Mouse (Mus musculus): ENCODE results near the gene Clcnkb. TPM values are rescaled to one million over a fixed set of nuclear protein-coding genes. Genes with fewer than 3 reads are reported as not detected.
A peak's percentile ranks its signal among the peaks of the same experiment; 100 is the strongest.

Clcnkb gene
- total RNA-seq (2012; rRNA removed) = 0.51 and 1.1 TPM in 2 replicates
- total RNA-seq (2014; rRNA removed) = 0.08 TPM in 2 replicates
- polyA plus RNA-seq (2012; ENCODE audit: insufficient read length, low read depth) = 0.24 and 0.42 TPM in 2 replicates

- in situ Hi-C loops (cut with MboI; ENCODE audit: low pct_ligation_motif_present, low pct_unique_long_range_greater_than_20kb, low sequenced_read_pairs) = loop anchor here (25.0 kb wide), 2 partner anchors 546 to 671 kb away; partner anchors contain the start of gene Tmem51
- no peaks in the 10 kb centered on the region for H3K79me2 ChIP-seq (replicated peaks; ENCODE audit: control insufficient read depth, extremely low read depth, insufficient read depth, poor library complexity, severe bottlenecking)
- no peak for DNase-seq (ENCODE audit: extremely low read depth)
- no peak within 1 kb of the TSS for H3K4me2 ChIP-seq (ENCODE audit: insufficient read depth, low read depth, poor library complexity, severe bottlenecking)
- H3K4me3 ChIP-seq (replicated peaks in 1 of 3; ENCODE audit: low read depth in 2 of 3, low read length in 2 of 3, poor library complexity in 1 of 3) = no peak within 1 kb of the TSS
- peaks cover 3% of the 10 kb centered on the region for H3K9me3 ChIP-seq (replicated peaks; ENCODE audit: low read length)
- H3K9ac ChIP-seq (ENCODE audit: insufficient read depth, low read depth) = no peak within 1 kb of the TSS
- H3K27ac ChIP-seq (ENCODE audit: insufficient read depth, low read depth) = no peak within 1 kb of the TSS
- no peaks in the 10 kb centered on the region for H3K27me3 ChIP-seq (replicated peaks)
- TF ChIP-seq UBTF (IDR thresholded peaks at IDR 0.05; ENCODE audit: low read depth, low read length) = no peak
- 0 out of 2 replicates have a peak, but pooled peaks have one; percentile 17 for TF ChIP-seq NRF1 (IDR thresholded peaks at IDR 0.05; ENCODE audit: low read depth, low read length)
- dilution Hi-C loops (cut with MboI; ENCODE audit: extremely low pct_ligation_motif_present, extremely low pct_unique_long_range_greater_than_20kb, low sequenced_read_pairs) = no loop called here
- H3K36me3 ChIP-seq (replicated peaks in 1 of 2; ENCODE audit: control insufficient read depth in 1 of 2, insufficient read depth in 1 of 2, low read length in 1 of 2) = no peaks in the 10 kb centered on the region
- peaks cover 7 to 31% of the 10 kb centered on the region in 2 experiments; a peak in 3 of 4 replicates for H3K4me1 ChIP-seq (ENCODE audit: control insufficient read depth in 1 of 2, insufficient read depth in 2 of 2)
Observed at GRCm38 (mm10) chr4:141415924-141416323, at the start of gene Clcnkb. Gene Clcnkb (minus strand): TSS chr4:141416014.

GRCm38 (mm10) chr4:141464722-141465121 lies 48.9 kb upstream of the Clcnkb start:
- dilution Hi-C loops (cut with MboI; ENCODE audit: extremely low pct_ligation_motif_present, extremely low pct_unique_long_range_greater_than_20kb, low sequenced_read_pairs) = no loop called here
- Histone ChIP-seq H3K79me2 (replicated peaks; ENCODE audit: control insufficient read depth, extremely low read depth, insufficient read depth, poor library complexity, severe bottlenecking) (no peaks in the 10 kb centered on the region), H3K4me2 (ENCODE audit: insufficient read depth, low read depth, poor library complexity, severe bottlenecking) (no peak overlapping the region), H3K27ac (ENCODE audit: insufficient read depth, low read depth) (no peak overlapping the region), H3K4me1 (ENCODE audit: control insufficient read depth in 1 of 2, insufficient read depth in 2 of 2) (no peaks in the 10 kb centered on the region), H3K4me3 (replicated peaks in 1 of 3; ENCODE audit: low read depth in 2 of 3, low read length in 2 of 3, poor library complexity in 1 of 3) (no peak overlapping the region), H3K9ac (ENCODE audit: insufficient read depth, low read depth) (no peak overlapping the region), H3K27me3 (replicated peaks) (no peaks in the 10 kb centered on the region), H3K9me3 (replicated peaks; ENCODE audit: low read length) (no peaks in the 10 kb centered on the region), H3K36me3 (replicated peaks in 1 of 2; ENCODE audit: control insufficient read depth in 1 of 2, insufficient read depth in 1 of 2, low read length in 1 of 2) (peaks cover 87 to 98% of the 10 kb centered on the region in 2 experiments)
- TF ChIP-seq ZMIZ1 (IDR thresholded peaks at IDR 0.05; ENCODE audit: low read depth, low read length) = no peak
- no peak for TF ChIP-seq TBP (conservative IDR thresholded peaks at IDR 0.05; ENCODE audit: low read depth, low read length)
- TF ChIP-seq CHD1 (IDR thresholded peaks at IDR 0.05; ENCODE audit: low read depth, low read length) = no peak
- no peak for TF ChIP-seq JUN (IDR thresholded peaks at IDR 0.05; ENCODE audit: insufficient read depth, low read depth, low read length)
- TF ChIP-seq JUND (conservative IDR thresholded peaks at IDR 0.05; ENCODE audit: low read depth, low read length) = no peak
- no peak for TF ChIP-seq NRF1 (IDR thresholded peaks at IDR 0.05; ENCODE audit: low read depth, low read length)
- no peak for TF ChIP-seq USF1 (IDR thresholded peaks at IDR 0.05; ENCODE audit: low read depth, low read length)
- TF ChIP-seq IRF4 (IDR thresholded peaks at IDR 0.05; ENCODE audit: low read depth, low read length) = no peak
- TF ChIP-seq ZC3H11A (IDR thresholded peaks at IDR 0.05; ENCODE audit: low read depth, low read length) = no peak
- no peak for TF ChIP-seq SIN3A (IDR thresholded peaks at IDR 0.05; ENCODE audit: low read length)
- DNase-seq (ENCODE audit: extremely low read depth) = no peak
- in situ Hi-C loops (cut with MboI; ENCODE audit: low pct_ligation_motif_present, low pct_unique_long_range_greater_than_20kb, low sequenced_read_pairs) = no loop called here

- Histone ChIP-seq H3K4me3 (replicated peaks in 1 of 3; ENCODE audit: low read depth in 2 of 3, low read length in 2 of 3, poor library complexity in 1 of 3) (no peak overlapping the region), H3K4me2 (ENCODE audit: insufficient read depth, low read depth, poor library complexity, severe bottlenecking) (no peak overlapping the region), H3K36me3 (replicated peaks in 1 of 2; ENCODE audit: control insufficient read depth in 1 of 2, insufficient read depth in 1 of 2, low read length in 1 of 2) (peaks cover 77 to 98% of the 10 kb centered on the region in 2 experiments), H3K9me3 (replicated peaks; ENCODE audit: low read length) (no peaks in the 10 kb centered on the region), H3K27ac (ENCODE audit: insufficient read depth, low read depth) (no peak overlapping the region), H3K9ac (ENCODE audit: insufficient read depth, low read depth) (no peak overlapping the region), H3K4me1 (ENCODE audit: control insufficient read depth in 1 of 2, insufficient read depth in 2 of 2) (peaks cover 0 to 1% of the 10 kb centered on the region in 2 experiments; a peak in 1 of 4 replicates), H3K79me2 (replicated peaks; ENCODE audit: control insufficient read depth, extremely low read depth, insufficient read depth, poor library complexity, severe bottlenecking) (no peaks in the 10 kb centered on the region; the same call in 1 of the 2 replicates), H3K27me3 (replicated peaks) (no peaks in the 10 kb centered on the region)
- TF ChIP-seq POLR2AphosphoS2 (IDR thresholded peaks at IDR 0.05; ENCODE audit: low read depth, low read length) = no peak
- TF ChIP-seq UBTF (IDR thresholded peaks at IDR 0.05; ENCODE audit: low read depth, low read length) = no peak
- no peak for TF ChIP-seq ZNF384 (IDR thresholded peaks at IDR 0.05; ENCODE audit: low read depth, low read length)
- no peak for TF ChIP-seq IRF4 (IDR thresholded peaks at IDR 0.05; ENCODE audit: low read depth, low read length)
- TF ChIP-seq RCOR1 (conservative IDR thresholded peaks at IDR 0.05; ENCODE audit: low read depth, low read length) = no peak
- no peak for TF ChIP-seq ZKSCAN1 (IDR thresholded peaks at IDR 0.05; ENCODE audit: borderline replicate concordance, low read depth, low read length)
- no peak for TF ChIP-seq CTCF (conservative IDR thresholded peaks at IDR 0.05 in 1 of 2, IDR thresholded peaks at IDR 0.05 in 1 of 2; ENCODE audit: low read depth in 2 of 2, low read length in 2 of 2)
- no peak for DNase-seq (ENCODE audit: extremely low read depth)
- dilution Hi-C loops (cut with MboI; ENCODE audit: extremely low pct_ligation_motif_present, extremely low pct_unique_long_range_greater_than_20kb, low sequenced_read_pairs) = no loop called here
- in situ Hi-C loops (cut with MboI; ENCODE audit: low pct_ligation_motif_present, low pct_unique_long_range_greater_than_20kb, low sequenced_read_pairs) = no loop called here
Observed at GRCm38 (mm10) chr4:141463472-141463871, 47.7 kb upstream of the Clcnkb start.

Data from CH12.LX (cell line).